Mouse (Mus musculus) kidney, postnatal 0 days (tissue): Measurements from ENCODE around the gene Cyp2d34. TPM values are rescaled to one million over a fixed set of nuclear protein-coding genes. Genes with fewer than 3 reads are reported as not detected.

Experiments
- ATAC-seq: fragments of 200-750 bp; cut with Nextera tagmentation; replicated peaks from 2 replicates; pipeline ENCODE4 v1.8.0; 2017; ENCODE audit warnings: low read depth, moderate number of reproducible peaks, moderate TSS enrichment, moderate library complexity; ENCODE audit not compliant: low FRiP score
- DNase-seq: peaks from one replicate; pipeline ENCODE4 v3.0.0-alpha.2; 2016; ENCODE audit warnings: low spot score
- H3K27ac ChIP-seq: fragments of 300-500 bp; sonication (generic); 2 replicates; pipeline ENCODE4 v1.5.1; 2014; ENCODE audit warnings: mild to moderate bottlenecking
- H3K27me3 ChIP-seq: fragments of 300-500 bp; sonication (generic); 2 replicates; pipeline ENCODE4 v1.6.1; 2014; ENCODE audit warnings: low read length, mixed read lengths; ENCODE audit not compliant: insufficient read depth
- H3K36me3 ChIP-seq: fragments of 300-500 bp; sonication (generic); 2 replicates; pipeline ENCODE4 v1.6.1; 2014; ENCODE audit warnings: low read length, mixed read lengths; ENCODE audit not compliant: insufficient read depth
- H3K4me1 ChIP-seq: fragments of 300-500 bp; sonication (generic); replicated peaks from 2 replicates; pipeline ENCODE4 v1.6.1; 2014; ENCODE audit warnings: antibody characterized with exemption, low read length, mixed read lengths; ENCODE audit not compliant: insufficient read depth
- H3K4me2 ChIP-seq: fragments of 300-500 bp; sonication (generic); 2 replicates; pipeline ENCODE4 v1.6.1; 2014; ENCODE audit warnings: mild to moderate bottlenecking, low read length, moderate library complexity, mixed read lengths
- H3K4me3 ChIP-seq: fragments of 300-500 bp; sonication (generic); replicated peaks from 2 replicates; pipeline ENCODE4 v1.5.1; 2014; ENCODE audit warnings: low read depth, low read length
- H3K9ac ChIP-seq: fragments of 300-500 bp; sonication (generic); 2 replicates; pipeline ENCODE4 v1.6.1; 2014; ENCODE audit warnings: low read depth, low read length
- H3K9me3 ChIP-seq: fragments of 300-500 bp; sonication (generic); replicated peaks from 2 replicates; pipeline ENCODE4 v1.6.1; 2016; ENCODE audit warnings: low read length, inconsistent platforms, mixed read lengths
- CTCF ChIP-seq: IDR thresholded peaks from 2 replicates; pipeline ENCODE4 v1.5.1; 2016; ENCODE audit warnings: antibody characterized with exemption, low read depth, mild to moderate bottlenecking, moderate library complexity
- WGBS: fragments of 180-500 bp; shearing (Covaris S2); extraction: QIAGEN DNeasy Blood & Tissue Kit; methylation state at CpG from one replicate; pipeline ENCODE4 v1.1.7; 2014; 5-methylcytosine and 5-hydroxymethylcytosine counted together
- polyA plus RNA-seq: library from polyadenylated mRNA; unstranded; fragments of >200 nt; fragmentation: Nextera tagmentation; extraction: Ambion mirVana; gene quantifications from 2 replicates; pipeline ENCODE4 v1.2.1, GENCODE M21; 2015

The Cyp2d34 gene
- polyA plus RNA-seq, 1 experiment from 2014 or later = 0.12 TPM

DNA sequence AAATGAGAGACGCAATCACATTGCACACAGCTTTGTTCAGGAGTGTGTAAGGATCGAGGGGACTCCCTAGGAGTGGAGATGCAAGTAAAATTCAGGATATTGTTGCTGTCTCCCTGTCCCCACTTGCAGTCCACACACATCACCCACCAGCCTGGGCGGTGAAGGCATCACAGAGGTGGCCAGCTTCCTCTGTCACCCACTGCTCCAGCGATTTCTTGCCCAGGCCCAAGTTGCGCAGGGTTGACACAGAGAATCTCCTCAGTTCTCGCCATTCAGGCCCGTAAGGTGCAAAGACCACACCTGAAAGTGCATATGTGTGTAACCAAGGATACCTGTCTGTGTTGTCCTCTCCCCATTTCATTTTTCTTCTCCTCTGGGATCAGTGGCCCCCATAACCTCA lies 19.5 kb upstream of the Cyp2d34 start:
- WGBS = 92% methylated on average over 7 of the region's 7 CpGs
- H3K9me3 ChIP-seq = no peaks in the 10 kb centered on the region
- ATAC-seq = no peak
- H3K4me1 ChIP-seq = no peaks in the 10 kb centered on the region
- no peak for DNase-seq
- no peak for TF ChIP-seq CTCF
- no peak overlapping the region for H3K27ac ChIP-seq
- no peaks in the 10 kb centered on the region for H3K36me3 ChIP-seq
- H3K9ac ChIP-seq = no peak overlapping the region
- H3K27me3 ChIP-seq = no peaks in the 10 kb centered on the region
- H3K4me2 ChIP-seq = no peak overlapping the region
- no peak overlapping the region for H3K4me3 ChIP-seq

DNA sequence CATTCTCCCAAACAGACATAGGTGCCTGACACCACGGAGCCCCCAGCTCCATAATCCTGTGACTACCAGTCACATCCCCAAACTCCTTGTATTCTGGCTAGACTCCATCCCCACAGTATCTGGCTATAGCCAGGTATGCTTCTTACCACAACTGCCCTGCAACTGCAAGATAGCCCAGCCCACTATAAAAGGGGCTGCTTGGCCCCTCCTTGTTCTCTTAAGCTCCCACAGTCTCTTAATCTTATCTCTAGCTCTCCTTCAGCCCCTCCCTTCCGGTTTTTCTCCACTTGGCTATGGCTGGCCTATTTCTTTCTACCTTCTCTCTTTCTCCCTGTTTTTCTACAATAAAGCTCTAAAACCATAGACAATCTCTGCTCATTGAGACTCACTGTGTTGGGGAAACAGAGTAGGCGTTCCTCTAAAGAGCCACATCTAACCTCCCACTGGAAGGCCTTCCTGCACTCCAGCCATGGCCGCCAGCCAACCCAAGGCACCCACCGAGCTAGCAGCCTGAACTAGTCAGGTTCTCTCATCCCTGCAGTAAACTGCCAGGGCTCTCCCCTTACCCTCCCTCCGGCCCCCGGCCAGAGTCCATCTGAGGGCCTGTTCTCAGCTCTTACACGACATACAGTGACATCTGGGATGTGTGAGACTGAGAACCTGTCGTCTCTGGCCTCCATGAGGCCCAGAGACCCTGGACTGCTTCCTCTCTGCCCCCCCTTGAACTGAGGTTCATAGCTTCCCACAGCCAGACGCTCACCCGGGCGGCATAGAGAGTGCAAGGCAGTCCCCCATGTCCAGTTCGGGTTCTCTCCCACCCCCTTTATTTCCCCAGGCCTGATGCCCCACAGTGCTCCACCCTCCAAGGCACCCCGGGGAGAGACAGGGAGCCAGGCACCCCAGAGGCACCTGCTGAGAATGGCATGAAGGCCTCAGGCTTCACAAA lies 16.7 kb upstream of the Cyp2d34 start:
- 79% methylated on average over 14 of the region's 14 CpGs for WGBS
- no peak for ATAC-seq
- Histone ChIP-seq H3K4me2 (no peak overlapping the region), H3K36me3 (no peaks in the 10 kb centered on the region), H3K4me1 (no peaks in the 10 kb centered on the region), H3K27me3 (no peaks in the 10 kb centered on the region), H3K4me3 (no peak overlapping the region), H3K9ac (no peak overlapping the region), H3K9me3 (no peaks in the 10 kb centered on the region), H3K27ac (no peak overlapping the region)
- DNase-seq = no peak
- TF ChIP-seq CTCF = no peak

DNA sequence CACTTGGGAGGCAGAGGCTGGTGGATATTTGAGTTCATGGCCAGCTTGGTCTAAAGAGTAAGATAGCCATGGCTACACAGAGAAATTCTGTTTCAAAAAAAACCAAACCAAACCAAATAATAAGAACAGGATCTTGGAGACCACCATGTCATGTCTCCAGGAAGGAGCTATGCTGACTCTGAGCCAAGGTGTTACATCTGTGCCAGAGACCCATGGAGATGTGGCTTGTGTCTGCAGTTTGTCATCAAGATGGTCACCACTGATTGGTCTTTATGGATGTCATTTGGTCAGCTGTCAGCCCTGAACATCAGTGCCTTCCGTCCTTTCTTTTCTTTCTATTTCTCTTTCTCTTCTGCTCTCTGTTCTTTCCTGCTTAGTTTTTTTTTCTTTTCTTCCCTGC lies 14.2 kb upstream of the Cyp2d34 start:
- no peak for DNase-seq

DNA sequence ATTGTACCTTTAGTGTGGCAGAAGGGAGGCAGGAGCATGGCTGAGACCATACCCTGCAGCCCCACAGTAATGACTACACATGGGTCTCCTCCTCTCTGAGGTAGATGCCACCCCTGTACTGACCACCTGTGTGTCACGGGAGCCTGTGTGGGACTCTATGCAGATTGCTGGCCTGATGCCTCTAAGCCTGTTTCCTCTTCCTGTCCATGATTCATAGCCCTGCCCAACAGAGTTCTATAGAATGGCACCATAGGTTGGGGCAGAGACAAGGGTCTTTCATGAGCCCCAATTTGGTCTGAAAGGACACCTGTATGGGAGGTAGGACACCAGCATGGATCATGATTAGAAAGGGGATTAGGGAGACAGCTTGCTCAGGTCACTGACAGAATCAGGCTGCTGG lies 1.2 kb upstream of the Cyp2d34 start:
- 78% methylated on average over 1 of the region's 1 CpGs for WGBS
- H3K27ac ChIP-seq = no peak overlapping the region
- ATAC-seq (no peak), DNase-seq (no peak)
- no peaks in the 10 kb centered on the region for H3K27me3 ChIP-seq
- H3K4me2 ChIP-seq = no peak overlapping the region
- no peak for TF ChIP-seq CTCF
- H3K4me3 ChIP-seq = no peak overlapping the region
- H3K9ac ChIP-seq = no peak overlapping the region
- no peaks in the 10 kb centered on the region for H3K36me3 ChIP-seq
- H3K9me3 ChIP-seq = no peaks in the 10 kb centered on the region
- no peaks in the 10 kb centered on the region for H3K4me1 ChIP-seq

More for the DNA sequence above, 14.2 kb upstream of the Cyp2d34 start:
- no peak overlapping the region for H3K4me3 ChIP-seq
- no peak overlapping the region for H3K9ac ChIP-seq
- WGBS = 58% methylated on average over 1 of the region's 1 CpGs
- H3K27ac ChIP-seq = no peak overlapping the region
- no peaks in the 10 kb centered on the region for H3K36me3 ChIP-seq
- H3K9me3 ChIP-seq = no peaks in the 10 kb centered on the region
- ATAC-seq = no peak
- TF ChIP-seq CTCF = no peak
- H3K27me3 ChIP-seq = no peaks in the 10 kb centered on the region
- no peak overlapping the region for H3K4me2 ChIP-seq
- H3K4me1 ChIP-seq = no peaks in the 10 kb centered on the region

DNA sequence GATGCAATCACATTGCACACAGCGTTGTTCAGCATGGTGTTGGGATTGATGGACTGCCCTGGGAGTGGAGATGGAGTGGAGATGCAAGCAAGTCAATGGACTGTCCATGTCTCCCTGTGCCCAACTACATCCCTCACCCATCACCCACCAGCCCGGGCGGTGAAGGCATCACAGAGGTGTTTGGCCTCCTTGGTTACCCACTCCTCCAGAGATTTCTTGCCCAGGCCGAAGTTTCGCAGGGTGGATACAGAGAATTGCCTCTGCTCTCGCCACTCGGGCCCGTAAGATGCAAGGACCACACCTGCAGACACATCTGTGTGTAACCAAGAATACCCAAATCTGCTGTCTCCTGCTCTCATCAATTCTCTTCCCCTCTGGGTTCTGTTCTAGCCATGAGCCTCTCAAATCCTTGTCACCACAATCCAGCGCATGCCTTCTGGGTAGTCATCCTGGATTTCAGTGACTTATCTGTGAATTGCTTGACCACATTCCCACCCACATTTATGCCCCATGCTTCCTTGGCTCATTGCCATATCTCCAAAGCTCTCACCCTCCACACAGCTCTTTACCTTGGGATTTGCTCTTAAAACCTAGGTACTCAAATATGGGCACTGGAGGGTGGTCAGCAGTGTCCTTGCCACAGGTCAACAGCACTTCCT lies 2.3 kb downstream of the Cyp2d34 start:
- Histone ChIP-seq H3K4me2 (no peak overlapping the region), H3K27me3 (no peaks in the 10 kb centered on the region), H3K4me3 (no peak overlapping the region), H3K27ac (no peak overlapping the region), H3K9ac (no peak overlapping the region), H3K9me3 (no peaks in the 10 kb centered on the region), H3K36me3 (no peaks in the 10 kb centered on the region), H3K4me1 (no peaks in the 10 kb centered on the region)
- TF ChIP-seq CTCF = no peak
- WGBS = 96% methylated on average over 9 of the region's 9 CpGs
- ATAC-seq (no peak), DNase-seq (no peak)

DNA sequence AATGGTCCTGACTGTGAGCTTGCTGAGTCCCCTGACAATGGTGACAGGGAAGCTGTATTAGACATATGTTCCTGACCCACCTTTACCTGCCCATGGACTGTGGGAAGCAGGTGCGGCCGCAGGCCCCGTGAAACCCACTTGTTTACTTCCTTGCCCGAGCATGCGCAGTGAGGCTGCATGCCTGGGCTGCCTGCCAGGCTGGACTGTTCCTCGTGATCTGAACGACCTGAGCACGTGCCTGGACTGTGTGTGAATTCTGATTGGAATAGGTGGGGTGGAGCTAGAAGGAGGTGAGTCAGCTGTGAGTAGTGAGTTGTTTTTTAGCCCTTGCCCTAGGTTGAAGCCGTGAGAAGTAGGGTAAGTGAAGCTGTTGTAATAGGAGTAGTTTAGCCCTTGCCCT lies 38.1 kb downstream of the Cyp2d34 start:
- DNase-seq (no peak), ATAC-seq (no peak)
- Histone ChIP-seq H3K4me3 (no peak overlapping the region), H3K9me3 (no peaks in the 10 kb centered on the region), H3K36me3 (no peaks in the 10 kb centered on the region), H3K9ac (no peak overlapping the region), H3K4me1 (no peaks in the 10 kb centered on the region), H3K27ac (no peak overlapping the region), H3K4me2 (no peak overlapping the region), H3K27me3 (no peaks in the 10 kb centered on the region)
- WGBS = 60% methylated on average over 9 of the region's 9 CpGs
- TF ChIP-seq CTCF = no peak
